Mouse (Mus musculus): ENCODE results near the gene Dnlz. TPM values are rescaled to one million over a fixed set of nuclear protein-coding genes. Genes with fewer than 3 reads are reported as not detected.

Gene Dnlz
- total RNA-seq, 2 experiments from 2014 or later: 5.8 to 6.8 TPM

DNA sequence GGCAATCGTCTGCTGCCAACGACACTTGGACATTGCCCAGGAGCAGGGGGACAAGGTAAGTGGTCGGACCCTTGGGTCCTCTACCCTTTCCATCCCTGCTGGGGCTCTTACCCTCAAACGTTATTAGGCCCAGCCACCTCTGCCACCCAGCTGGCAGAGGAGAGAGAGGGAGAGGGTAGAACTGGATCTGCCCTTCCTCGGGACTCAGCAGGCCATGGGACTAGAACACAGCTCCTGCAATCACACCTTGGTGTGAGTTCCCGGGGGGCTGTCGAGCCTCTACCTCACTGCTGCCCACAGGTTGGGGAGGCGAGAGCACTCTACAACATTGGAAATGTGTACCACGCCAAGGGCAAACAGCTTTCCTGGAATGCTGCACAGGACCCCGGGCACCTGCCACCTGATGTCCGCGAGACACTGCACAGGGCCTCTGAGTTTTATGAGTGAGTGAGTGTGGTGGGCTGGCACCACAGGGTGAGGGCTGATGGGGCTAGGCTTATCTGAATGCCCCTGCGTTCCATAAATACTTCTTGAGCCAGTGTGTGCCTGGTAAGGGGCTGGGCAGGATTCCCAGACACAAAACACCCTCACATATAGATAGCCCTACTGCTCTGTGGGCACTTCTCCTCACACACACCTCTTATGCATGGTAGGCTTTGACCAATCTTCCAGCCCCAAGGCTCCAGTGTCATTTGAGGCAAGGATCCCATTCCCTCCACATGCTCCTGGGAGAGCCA is 28.2 kb downstream of the Dnlz start:
- no peak for ATAC-seq (replicated peaks; ENCODE audit: poor library complexity)

DNA sequence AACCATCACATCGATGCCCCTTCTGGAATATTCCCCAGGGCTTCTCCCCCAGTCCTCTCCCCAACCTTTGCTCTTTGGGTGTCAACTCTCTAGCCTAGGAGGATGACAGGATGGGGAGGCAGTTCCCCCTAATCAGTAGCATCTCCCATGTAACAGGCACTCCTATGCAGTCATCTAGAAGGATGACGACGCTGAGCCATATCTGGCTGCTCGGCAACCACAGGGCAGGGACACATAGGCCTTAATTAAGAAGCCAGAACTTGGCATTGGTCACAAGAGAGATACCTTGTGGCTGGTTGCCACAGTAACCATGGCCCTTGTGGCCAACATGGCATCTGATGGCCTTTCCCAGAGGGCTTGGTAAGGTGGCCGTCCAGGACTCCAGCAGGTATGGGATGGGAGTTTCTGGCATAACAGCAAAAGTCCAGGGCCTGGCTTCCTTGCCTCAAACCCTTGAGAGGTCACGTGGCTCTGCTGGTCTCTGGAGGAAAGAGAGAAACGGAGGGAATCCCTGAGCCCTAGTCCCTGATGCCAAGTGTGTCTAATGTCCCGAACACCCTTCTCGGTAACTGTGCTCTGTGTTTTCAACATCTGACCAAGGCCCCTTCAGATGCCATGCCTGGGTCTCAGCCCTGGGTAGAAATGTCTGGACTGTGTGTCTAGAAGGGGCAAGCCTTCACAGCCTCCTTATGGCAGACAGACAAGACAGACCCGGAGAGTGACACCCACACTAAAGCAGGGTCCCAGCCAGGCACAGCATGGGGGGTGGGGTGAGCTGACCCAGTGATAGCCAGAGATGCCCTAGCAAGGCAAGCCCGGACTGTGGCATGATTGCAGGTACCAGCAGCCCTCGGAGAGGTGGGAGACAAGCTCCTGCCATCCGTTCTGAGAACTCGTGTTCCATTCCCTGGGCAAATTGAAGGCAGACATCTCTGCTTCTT is 31.4 kb downstream of the Dnlz start:
- no peak for ATAC-seq (replicated peaks; ENCODE audit: poor library complexity)

DNA sequence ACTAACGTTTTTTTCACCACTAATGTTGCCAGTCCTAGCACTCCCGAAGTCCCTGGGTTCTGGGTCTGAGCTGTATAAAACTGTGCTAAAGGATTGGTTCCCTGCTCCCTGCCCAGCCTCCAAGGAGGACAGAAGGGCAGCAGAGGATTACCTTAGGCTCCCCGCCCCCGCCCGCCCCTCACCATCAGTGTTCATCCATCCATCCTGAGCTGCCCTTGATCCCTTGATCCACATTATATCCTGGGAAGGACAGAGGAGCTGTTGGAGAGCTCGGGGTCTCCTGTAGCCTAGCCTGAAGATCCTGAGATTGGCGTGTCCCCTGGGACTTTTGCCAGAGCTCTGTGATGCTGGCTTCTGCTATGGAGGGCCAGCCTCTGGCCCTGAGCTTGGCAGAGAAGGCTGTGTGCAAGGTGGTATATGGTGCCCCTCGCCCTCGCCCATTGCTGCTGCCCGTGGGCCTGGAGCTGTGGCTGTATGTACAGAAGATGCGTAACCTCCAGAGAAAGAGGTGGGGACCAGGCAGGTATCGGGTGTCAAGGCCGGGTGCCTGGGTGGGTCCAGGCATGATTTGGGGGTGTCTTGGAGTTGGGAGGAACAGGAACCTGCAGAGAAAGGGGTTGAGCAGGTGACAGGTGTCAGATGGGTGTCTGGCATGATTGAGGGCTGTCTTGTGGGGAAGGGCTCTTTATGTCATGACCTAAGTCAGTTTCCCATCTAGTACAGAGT is 32.2 kb downstream of the Dnlz start:
- no peak for ATAC-seq (replicated peaks; ENCODE audit: poor library complexity)

DNA sequence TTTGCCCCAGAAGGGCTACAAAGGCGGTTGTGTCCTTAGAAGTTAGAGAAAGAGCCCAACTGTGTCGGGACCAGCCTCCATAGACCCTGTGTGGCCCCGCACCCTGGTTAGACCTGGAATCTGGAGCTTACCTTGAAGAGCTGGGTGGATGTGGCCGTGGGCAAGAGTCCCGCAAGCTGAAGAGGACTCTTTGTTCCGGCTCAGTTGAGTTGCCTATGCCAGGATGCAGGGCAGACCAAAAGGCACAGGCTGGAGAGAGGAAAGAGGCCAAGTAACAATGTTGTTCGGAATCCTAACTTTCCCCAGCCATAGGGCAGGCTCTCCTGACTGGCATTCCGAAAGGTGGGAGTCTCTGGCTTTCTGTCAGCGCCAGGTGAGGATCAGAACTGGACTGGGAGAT is 32.8 kb downstream of the Dnlz start:
- ATAC-seq (replicated peaks; ENCODE audit: poor library complexity): no peak

DNA sequence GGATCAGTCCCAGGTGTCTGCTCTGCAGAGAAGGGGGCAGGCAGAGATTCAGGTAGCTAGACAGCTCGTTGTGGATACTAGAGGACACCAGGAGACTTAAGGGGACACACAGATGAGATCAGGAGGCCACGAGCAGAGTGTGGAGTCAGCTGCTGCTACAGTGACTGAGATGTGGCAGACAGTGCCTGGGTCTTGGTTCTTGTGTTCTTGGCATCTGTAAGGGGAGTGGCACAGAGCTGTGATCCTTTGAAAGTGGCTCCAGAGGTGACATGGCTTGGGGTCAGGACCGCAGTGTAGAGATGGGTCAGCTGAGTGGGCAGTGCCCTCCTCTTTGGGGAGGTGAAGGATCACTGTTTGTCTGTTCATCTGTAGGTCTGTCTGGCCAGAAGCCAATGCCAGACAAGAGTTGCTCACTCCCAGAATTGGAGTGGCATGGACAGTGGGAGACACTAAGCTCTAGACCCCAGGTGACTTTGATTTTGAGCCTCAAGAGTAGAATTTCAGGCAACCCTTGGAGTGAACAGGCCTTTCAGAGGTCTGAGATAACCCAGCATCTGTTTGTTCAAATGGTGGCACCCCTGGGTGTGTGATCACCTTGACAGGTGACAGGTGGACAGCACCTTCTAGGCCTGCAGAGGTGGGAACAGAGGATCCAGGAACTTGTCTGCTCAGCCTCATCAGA is 33.8 kb downstream of the Dnlz start:
- ATAC-seq (replicated peaks; ENCODE audit: poor library complexity): no peak

DNA sequence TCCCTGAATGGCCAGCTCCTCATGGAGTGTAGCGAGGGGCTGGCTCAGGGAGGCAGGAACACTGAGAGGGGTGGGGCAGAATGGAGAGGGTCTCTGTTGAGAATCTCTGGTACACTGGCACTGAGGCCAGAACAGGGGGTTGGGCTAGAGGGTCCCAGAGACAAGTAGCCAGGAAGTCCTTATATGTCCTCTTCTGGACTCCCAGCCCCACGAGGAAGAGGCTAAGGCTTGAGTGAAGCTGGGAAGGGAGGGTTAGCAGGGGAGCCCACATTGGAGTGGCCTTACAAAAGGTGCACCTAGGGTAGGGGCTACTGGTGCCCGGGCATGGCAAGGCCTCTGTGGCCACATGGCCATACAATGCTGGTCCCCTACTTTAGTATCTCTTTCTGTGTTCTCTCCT is 34.5 kb downstream of the Dnlz start:
- ATAC-seq (replicated peaks; ENCODE audit: poor library complexity): no peak

DNA sequence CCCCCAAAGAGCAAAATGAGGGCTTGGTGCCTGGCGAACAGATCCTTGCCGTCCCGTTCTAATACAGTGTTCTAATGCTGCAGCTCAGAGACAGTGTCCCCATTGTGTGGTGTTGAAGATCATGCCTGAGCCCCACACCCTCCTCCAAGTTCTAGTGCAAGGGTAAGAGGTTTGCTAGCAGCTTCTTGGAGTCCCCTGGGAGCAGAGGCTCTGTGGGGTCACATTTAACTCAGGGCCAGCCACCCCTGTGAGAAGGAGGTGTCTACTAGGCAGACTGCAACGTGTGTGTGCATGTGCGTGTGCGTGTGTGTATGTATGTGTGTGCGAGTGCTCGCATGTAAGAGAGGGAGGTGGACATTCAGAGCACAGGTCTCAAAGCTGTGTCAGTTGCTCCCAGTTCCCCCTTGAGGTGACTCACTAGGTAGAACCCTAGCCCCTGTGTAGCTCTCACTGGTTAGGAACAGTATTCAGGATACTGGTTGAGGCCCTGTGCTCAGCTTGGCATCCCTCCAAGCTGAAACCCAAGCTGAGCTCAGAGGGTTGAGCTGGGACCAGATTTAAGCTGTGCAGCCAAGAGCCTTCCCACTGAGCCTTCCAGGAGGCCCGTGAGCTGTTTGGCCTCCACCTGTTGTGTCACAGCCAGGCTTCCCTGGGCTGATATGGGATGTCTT is 35.2 kb downstream of the Dnlz start:
- ATAC-seq (replicated peaks; ENCODE audit: poor library complexity): no peak

DNA sequence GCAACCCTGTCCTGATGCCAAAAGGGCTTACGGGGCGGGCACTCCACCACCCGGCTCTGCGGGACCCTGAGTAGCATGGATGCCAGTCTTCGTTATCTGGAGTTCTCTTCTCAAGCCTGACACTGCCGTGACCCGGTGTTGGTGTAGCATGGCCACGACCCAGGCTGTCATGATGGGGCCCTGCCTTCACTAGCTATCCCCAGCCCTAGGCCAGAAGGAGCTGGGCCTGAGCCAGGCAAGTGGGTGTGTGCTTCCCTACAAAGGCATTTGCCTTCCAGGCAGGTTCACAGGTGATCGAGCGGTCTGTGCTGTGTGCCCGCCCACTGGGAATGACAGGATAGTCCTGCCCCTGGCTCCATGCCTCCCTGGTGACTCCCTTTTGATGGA is 36.0 kb downstream of the Dnlz start:
- ATAC-seq (replicated peaks; ENCODE audit: poor library complexity): peak; percentile 32; the same call in 1 of the 2 replicates

DNA sequence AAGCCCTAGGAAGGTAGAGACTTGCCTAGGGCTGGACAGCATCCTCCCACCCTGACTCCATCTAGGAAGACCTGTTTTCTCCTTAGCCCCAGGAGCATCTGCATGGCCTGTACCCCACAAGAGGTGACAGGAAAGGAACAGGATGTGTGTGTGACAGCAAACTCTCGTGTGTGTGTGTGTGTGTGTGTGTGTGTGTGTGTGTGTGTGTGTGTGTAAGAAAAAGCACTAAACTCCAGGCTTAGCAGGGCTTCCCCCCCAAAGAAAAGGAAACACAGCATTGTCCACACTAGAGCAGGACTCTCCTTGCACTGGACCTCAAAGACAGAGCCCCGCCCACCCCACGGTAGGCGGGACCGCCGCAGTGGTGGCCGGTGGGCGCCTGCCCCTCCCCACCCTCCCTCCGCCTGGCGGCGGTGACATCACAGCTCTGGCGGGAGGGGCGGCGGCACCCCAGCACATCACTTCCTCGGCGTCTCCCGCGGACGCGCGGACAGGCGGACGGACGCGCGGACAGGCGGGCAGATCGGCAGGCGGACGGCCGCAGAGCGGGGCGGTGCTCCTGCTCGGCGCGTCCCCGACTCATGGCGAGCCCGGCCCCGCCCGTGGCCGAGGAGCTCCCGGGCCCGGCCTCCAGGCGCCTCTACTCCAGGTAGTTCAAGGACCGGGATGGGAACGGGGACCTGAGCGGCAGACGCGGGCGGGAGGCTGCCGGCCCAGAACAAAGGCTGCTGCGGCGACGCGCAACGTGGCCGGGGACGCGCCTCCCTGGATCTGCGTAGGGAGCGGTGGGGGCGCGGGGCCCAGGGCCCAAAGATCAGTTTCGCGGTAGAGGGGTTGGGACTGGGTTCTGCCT is 36.6 kb downstream of the Dnlz start, which contains the start of gene Gpsm1:
TSS of gene Gpsm1 (plus strand) at position 444 of the 853 bp plus-strand sequence.
- peak; percentile 49 for ATAC-seq (replicated peaks; ENCODE audit: poor library complexity)

DNA sequence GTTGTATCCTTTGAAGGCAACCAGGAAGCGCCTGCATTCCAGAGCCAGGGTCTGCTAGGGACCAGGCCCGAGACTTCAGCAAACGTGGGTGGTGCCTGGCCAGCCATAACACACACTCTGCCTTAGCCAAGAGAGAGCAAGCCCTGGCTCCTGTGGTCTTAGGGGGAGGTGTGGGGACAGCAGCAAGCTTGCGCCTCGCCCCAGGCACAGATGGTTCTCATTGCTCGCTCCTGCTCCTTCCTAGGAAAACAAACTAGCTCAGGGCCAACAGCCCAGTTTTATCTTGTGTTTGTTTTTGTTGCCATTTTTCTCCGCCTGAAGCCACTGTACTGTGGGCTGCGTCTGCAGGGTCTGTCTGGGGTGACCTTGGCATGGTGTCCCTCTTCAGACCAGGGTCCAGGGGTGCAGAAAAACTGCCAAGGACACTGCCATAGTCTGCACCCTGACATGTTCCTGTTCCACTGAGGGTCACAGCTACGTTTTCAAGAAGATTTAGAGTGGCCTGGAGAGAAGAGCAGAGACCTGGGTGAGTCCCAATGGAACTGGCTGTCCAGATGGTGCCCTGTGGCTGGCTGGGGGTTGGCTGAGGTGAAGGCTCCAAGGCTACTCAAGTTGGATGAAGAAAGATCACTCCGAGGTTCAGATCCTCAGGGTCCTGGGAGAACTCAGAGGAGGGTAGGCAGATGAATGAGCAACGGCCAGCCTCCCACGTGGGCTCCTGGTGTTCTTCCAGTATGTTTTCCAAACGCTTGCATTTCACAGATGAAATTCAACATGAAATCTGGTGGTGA is 37.4 kb downstream of the Dnlz start:
- ATAC-seq (replicated peaks; ENCODE audit: poor library complexity): no peak

DNA sequence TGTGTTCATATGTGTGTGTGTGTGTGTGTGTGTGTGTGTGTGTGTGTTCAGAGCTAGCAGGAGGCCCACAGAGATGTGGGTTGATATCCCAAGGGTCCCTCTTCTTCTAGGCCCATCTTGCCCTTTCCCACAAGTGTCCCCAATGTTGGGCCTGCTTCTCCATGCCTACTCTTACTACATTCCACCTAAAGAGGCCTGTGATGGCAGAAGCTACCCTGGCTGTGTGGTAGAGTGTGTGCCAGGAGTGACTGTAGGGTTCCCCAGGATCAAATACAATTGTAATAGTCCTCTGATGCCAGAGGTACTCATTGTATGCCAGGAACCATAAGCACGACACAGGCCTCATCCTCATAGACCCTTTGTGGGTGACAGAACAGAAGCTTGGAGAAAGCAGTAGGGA is 38.5 kb downstream of the Dnlz start:
- ATAC-seq (replicated peaks; ENCODE audit: poor library complexity): no peak

DNA sequence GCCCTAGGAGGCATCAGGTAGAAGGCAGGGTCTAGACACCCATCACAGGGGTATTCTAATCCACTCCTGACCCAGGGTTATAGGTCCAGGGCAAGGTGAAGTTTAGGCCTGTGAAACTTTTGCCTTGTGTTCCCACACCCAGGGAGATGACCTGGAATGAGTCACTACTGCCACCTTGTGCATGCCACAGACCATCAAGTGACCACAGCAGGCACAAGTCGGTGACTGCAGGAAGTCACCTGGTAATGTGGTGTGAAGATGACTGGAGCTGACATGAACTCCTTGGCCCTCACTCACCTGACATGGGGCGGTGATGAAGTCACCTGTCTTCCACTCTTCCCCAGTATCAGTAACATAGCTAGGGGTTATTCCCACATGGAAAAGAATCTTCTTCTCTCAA is 39.1 kb downstream of the Dnlz start:
- no peak for ATAC-seq (replicated peaks; ENCODE audit: poor library complexity)

DNA sequence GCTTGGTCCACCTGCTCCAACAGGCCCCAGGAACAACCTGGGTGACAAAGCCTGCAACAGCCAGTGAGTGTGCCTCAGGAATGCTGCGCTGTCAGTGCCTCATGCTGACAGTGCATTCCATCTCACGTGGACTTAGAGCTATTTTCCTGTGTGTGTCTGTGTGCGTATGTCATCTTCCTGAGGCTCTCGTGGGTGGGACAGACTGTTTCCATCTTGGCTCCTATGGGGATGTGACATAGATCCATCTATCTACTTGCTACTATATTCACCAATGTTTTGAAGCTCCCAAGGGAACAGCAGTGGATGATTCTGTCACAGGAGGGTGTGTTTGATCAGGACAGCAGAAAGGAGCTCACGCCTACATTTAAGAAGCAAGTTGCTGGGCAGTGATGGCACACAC is 40.0 kb downstream of the Dnlz start:
- no peak for ATAC-seq (replicated peaks; ENCODE audit: poor library complexity)

DNA sequence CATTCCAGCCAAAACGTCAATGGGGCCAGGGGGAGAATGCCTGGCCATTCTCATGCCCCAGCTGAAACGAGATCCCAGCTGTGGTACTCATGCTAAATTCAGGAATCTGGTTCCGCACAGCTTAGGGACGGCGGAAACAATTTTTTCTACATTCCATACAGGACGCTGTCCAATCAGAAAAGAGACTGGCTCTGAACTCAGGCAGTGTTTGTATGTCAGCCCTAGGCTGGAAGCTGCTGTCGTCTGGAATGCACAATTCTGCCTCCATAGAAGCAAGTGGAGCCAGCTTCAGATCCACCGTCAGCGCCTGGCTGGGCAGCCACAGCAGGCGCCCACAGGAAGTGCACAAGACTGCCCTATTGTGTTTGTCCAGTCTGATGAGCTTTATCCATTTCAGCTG is 42.2 kb downstream of the Dnlz start:
- no peak for ATAC-seq (replicated peaks; ENCODE audit: poor library complexity)

DNA sequence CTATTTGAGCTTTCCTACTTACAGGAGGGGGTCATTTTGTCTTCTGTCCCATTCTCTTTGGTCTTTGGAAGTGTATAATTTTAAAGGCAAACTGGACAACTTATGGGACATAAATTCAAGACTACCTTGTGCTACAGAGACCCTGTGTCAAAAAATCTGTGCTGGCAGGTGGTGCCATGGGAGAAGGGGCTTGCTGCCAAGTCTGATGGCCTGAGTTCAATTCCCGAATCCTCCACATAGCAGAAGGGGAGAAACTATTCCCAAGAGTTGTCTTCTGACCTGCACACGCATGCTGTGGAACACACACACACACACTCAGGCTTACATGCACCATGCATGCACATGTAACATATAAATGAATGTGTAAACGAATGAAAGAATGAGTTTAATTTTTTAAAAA is 45.2 kb downstream of the Dnlz start:
- ATAC-seq (replicated peaks; ENCODE audit: poor library complexity): no peak

DNA sequence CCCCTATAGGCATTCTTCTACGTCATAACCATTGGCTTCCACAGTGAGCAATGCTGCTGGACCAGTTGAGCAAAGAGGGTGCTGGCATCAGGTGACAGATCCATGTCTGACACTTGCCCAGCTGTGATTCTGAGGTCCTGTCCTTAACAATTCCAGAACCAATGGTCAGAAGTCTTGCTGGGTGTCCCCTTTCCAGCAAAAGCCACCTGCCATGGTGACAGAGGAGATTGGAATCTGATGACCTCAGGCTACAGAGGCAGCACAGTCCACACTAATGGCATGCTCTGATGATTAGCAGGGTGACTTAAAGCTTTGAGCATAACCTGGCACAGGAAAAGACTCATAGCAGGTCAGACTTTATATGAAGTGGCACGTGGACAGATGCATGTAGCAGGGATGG is 46.4 kb downstream of the Dnlz start:
- ATAC-seq (replicated peaks; ENCODE audit: poor library complexity): no peak

DNA sequence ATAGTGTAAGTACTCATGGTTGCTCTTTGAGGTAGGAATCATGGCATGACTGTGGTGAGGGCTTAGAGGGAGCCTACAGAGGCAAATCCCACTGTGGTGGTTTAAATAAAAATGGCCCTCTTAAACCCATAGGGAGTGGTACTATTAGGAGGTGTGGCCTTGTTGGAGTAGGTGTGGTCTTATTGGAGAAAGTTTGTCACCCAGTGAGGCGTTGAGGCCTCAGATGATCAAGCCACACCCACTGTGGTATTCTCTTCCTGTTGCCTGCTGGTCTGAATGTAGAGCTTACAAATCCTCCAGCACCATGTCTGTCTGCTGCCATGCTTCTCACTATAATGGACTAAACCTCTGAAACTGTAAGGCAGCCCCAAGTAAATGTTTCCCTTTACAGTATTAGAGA is 47.2 kb downstream of the Dnlz start:
- ATAC-seq (replicated peaks; ENCODE audit: poor library complexity): no peak

DNA sequence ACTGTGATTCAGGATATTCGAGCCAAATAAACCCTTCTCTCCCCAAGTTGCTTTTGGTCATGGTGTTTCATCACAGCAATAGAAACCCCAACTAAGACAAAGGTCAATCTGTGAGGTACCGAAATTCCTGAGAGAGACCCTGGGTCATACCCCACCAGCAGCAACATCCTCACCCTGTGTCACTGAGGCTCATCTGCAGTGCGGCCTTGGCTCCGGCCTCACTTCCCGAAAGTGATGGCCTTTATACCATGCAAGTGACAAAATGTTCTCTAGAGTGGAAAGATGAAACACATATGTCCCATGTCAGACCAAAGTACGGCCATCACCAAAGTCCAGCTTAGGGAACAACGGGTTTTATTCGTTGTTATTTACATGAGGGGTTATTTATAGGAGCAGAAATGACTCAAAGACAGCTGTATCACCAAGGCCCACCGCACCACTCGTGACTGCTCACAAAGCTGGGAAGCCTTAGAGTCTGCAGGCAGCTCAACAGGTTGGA is 49.9 kb downstream of the Dnlz start:
- ATAC-seq (replicated peaks; ENCODE audit: poor library complexity): no peak
